Mouse (Mus musculus) adrenal gland, postnatal 4 days (tissue): ENCODE data around the gene Scn1a. TPM values are rescaled to one million over a fixed set of nuclear protein-coding genes. Genes with fewer than 3 reads are reported as not detected.

Source experiments
- DNase-seq, 2 experiments: peaks; one replicate each; pipeline ENCODE4 v3.0.0; 2021 to 2022; ENCODE audit warnings: low spot score in 2 of 2, mixed read lengths in 2 of 2
- long read RNA-seq, 2 experiments: library from polyadenylated mRNA; stranded (forward); transcript quantifications; one replicate each; pipeline ENCODE4 v2.0.0; 2021
- total RNA-seq, 2 experiments: library from RNA; stranded (reverse); gene quantifications; 2 replicates each; pipeline ENCODE4 v1.2.3; 2021

Gene Scn1a
- total RNA-seq, result under 1 TPM; 0.40 to 0.53 TPM
- long read RNA-seq, experiment 1, result 0 reads
- long read RNA-seq, experiment 2, result 0 reads

DNA sequence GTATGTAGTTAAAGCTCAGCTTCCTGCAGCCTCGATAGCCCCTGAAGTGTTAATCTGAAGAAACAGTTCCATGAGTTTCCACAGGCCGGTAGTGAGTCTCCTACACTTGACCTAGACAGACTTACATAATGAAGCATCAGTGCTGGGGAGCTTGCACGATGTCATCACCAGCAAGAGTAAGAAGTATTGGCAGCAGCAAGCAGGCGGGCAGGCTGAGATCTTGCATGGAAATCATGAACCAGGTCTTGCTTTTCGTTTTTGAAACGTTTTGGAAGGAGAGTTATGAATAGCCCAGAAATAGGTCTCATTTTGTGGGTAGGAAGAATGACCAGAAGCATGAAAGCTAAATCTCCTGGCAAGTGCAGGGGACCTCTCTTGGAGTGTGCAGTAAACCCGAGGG lies at the start of gene Scn1a:
TSS of gene Scn1a (minus strand) at position 130 of the 400 bp plus-strand sequence.
- no peak for DNase-seq

DNA sequence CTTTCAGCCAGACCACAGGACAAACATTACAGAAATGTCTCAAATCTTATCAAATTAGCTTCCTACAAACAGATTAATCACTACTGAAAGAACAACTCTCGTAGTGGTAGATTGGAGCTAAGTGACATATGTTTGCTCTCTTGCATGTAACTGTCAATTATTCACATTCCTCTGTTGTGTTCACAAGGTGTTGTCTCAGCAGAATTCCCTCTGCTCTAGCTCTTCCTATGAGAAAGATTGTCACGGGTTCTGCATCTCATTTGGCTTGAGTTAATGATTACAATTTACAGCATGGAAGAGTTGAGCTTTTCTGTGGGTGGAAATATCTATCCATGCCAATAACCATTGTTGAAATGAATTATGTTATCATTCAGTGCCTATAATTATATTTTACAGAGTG lies 37.8 kb upstream of the Scn1a start:
- DNase-seq, result no peak

DNA sequence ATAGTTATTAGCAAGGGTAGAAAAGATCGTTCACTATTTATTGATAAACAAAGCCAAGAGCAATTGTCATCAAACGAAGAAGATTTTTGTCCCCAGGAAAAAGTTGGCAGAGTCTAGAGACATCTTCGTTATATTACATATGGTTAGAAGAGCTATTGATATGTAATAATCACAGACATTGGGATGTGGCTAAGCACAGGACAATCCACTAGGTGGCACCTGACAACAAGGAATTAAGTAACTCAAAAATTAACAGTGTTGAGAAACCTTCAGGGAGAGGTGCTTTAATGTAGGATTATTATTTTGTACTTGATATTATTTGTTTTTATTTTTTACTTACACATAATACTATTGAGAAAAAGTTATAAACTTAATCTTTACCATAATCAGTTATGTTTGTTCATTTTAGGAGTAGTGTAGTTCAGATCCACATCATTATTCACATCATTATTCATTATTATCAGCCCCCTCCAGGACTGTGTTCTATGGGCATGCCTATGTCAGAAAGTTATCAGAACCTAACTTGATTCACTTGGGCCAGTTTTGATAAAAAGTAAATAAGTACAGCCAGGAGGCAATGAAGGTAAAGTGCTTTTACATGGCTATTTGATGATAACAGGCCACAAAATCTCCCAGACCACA lies 32.7 kb upstream of the Scn1a start:
- no peak for DNase-seq

DNA sequence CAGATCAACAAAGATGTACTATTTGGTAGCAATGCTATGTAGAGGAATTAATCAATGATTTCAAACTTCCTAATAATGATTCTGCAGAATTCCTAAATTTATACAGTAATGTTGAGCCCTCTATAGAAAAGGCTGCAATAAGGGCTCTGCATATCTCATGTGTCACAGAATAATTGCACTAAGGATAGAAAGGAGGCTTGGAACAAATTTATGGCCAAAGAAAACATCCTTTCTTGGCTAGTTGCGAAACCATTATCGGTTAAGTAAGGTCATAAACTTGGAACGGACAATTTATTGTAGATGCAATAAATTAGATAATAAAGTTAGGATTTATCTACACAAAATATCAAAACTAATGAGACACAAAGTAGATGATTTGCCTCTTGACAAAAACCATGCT lies 24.8 kb upstream of the Scn1a start:
- no peak for DNase-seq

DNA sequence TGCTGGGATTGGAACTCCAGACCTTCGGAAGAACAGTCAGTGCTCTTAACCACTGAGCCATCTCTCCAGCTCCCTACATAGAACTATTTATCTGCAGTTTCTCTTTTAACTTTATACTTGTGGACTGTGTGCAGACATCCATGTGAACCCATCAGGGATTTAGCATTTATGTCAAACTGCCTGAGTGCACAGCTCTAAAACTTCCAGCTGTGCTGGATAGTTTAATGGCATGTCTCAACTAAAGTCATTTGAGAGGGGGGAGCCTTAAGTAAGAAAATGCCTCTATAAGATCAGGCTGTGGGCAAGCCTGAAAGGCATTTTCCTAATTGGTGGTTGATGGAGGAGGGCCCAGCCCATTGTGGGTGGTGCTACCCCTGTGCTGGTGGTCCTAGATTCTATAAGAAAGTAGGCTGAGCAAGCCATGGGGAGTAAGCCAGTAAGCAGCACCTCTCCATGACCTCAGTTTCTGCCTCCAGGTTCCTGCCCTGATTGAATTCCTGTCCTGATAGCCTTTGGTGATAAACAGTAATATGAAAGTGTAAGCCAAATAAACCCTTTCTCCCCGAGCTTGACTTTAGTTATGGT lies 24.3 kb upstream of the Scn1a start:
- DNase-seq, result no peak

DNA sequence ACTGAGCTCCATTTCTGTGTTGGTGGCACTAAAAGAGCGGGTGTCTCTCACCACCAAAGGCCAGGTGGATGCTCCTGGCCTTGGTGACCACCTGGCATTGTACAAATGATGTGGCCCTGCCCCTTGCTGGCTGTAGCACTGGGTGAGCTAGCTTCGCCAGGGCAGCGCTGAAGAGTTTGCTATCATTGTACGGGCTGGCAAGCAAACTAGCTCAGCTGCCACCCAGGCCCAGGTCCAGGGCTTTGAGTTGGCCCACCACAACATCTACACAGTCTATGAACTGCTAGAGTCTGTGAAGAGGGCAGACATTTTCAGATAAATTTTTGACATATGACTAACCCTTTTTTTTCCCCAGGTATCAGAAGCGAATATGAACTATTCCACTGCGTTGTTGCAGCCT lies 23.3 kb upstream of the Scn1a start:
- no peak for DNase-seq

DNA sequence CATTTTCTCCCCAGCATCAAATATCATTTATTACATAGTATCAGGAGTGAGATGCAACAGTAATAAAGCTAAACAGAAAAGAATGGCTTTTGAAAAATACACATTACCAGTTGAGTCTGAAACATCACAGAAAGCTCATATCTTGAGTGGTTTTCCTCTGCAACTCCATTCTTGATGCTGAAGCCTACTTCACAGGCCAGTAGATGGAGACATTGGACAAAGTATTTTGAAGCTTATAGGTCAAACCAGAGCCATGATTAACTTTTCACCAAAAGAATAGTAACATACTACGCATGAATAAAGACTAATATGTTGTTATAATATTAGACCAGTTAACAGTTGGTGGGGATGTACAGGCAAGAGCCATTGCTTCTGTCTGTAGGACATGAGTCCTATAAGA lies 21.8 kb upstream of the Scn1a start:
- DNase-seq, result no peak

DNA sequence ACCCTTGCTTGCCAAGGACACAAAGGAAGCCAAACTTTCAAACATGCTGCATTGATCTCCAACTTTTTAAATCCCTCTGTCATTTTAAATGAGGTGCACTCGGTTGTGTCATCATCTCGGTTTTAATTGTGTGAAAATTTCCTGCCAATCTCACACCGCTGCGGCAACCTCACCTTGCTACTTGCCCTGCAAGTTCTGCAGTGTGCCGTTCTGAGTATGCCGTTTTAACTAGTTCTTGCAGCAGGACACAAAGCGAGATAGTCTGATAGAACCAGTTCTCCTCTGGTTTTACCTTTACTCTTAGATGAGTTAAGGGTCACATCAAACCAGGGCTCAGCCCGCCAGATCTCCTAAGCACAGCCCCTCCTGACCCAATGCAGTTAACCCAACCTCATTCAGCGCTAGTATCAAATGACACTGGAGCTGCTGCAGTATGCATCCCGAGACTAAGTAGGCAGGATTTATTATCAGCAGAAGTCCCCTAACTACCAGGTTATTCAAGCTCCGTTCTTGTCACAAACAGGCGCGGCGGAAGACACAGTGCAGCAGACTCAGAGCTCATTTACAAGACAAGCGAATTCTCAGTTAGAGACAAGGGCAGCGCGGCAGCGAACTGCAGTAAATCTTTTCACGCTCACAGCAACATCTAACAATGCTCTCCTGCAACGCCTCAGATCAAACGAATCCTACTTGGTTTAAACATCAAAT lies 722 bp downstream of the Scn1a start:
- no peak for DNase-seq

DNA sequence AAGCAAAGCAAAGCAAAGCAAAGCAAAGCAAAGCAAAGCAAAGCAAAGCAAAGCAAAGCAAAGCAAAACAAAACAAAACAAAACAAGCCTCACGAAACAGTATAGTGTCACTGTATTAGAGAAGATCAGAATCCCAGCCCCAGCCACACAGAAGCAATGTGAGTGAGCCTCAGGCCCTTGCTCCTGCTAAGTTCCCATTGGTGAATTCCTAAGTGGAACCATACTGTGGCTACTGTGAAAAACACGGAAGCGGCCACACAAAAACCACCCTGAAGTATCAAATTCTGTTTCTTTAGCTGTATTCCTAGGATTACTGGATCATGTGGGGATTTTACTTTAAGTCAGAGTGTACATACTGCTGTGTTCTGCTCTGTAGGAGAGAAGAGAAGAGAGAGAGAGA lies 4.4 kb downstream of the Scn1a start:
- DNase-seq, result no peak

DNA sequence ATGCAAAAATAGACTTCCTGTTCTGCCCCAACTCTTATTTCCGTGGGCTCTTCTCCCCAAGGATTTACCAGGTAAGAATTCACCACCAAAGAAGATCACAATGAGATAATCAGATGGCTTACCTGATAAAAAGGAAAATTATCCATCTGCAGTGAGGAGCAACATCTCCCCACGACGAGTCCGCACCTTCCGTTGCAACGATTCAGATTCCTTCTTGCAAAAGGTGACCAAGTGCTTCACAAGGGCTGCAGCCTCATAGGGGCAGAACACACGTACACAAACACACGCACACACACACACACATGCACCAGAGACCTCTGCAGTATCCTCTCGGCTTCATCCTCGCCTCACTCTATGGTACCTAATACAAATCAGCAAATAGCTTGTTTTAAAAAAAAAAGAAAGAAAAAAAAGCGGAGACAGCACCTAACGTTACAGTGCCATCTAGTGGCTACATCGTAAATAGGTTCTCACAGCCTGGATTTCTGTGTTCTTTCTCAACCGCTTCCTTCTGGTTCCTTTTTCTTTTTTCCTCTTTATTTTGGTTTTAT lies 30.8 kb downstream of the Scn1a start:
- no peak for DNase-seq

DNA sequence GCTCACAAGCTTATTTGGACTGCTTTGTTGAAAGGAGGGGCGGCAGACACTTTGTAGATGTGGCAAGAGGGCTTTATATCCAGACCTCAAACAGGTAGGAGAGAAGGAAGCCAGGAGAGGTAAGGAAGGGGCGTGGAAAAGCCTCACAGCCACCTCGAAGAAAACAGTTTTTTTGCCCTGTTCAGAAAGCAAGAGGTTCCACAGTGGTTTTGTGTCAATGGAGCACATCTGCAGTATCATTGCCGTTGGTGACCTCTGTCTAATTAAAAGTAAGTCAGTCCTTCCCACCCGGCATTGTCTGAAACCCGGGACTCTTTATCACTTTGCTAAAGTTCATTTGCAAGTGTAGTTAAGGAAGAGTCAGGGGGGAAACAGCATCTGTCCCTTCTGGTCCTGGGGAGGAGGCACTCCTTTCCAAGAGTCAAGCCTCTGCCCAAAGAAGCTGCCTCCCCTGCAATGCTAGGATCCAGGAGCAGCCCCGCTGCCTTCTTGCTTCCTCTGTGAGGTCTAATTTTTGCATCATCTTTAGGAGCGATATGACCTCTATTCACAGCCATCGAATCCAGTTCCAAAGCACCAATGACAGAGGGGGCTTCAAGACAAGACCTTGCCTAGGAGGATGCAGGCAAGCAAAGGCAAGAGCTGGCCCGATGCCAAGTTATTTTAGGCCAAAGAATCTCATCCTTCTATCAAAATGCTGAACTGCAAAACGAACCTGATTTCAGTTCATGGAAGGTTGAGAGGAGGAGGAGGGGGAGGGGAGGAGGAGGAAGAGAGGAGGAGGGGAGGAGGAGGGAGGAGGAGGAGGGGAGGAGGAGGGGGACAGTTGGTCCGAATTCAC lies 31.5 kb downstream of the Scn1a start:
- no peak for DNase-seq

DNA sequence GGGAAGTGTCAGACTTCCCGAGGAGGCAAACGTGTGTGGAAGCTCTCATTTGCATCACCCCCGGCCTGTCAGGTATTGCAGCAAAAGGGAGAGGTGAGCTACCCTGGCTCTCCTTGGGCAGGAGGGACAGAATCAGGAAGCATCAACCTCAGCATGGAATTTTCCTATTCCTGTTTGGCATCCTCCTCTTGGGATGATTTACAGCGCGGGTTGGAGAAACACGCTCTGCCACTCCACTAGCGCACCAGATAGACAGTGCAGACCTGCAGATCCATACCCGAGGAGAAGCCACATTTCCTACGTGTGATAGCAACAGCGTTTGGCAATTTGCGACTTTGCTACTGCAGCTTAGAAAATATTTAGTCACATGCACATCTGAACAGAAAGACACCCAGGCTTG lies 32.2 kb downstream of the Scn1a start:
- DNase-seq, result no peak

DNA sequence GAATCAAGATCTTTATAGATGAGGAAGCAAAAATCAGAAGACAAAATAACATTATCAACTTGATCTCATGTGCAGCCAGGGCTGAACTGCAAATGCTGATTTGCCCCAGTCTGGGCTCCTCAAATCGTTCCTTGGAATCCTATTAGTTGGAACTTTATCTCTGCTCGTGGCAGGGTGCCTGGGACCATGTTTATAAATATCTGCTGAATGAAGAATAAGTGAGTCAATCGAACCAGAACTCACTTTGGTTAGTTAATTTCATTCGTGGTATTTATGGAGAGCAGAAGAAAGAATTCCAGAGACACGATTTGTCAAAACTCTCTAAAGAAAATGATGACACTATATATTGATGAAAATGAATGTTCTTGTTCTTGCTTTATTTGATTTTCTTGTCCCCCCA lies 48.1 kb downstream of the Scn1a start:
- no peak for DNase-seq

DNA sequence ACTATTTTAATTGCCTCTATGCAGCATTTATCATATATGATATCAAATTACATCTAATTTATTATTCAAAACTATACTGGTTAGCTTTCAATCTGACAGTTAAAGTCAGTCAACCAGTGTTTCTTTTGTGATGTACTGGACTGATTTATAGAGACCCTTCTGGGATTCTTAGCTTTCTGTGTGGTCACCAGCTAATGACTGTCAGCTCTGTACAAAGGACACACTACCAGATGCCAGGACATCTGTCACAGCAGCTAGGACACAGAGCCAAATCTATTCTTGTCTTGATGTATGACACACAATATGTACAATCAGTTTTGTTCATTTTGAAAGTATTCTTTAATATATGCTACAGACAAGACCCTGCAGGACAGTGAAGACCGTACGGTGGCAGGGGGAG lies 72.7 kb downstream of the Scn1a start:
- DNase-seq, result no peak

DNA sequence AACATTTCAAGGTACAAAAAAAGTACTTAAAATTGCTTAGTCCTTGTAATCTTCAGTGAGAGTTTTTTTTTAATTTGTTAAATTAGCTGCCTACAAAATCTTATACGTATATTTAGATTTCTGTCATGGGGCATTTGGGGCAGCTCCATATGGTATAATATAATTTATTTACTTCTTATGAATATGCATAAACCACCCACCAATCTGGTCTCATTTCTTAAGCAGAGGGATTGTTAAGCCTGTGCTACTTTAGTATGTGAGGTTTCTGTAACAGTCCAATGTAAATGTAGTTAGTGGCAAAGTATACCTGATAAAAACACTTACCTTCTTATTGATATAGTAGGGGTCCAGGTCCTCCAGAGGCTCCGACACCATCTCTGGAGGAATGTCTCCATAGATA lies 90.0 kb downstream of the Scn1a start:
- no peak for DNase-seq

DNA sequence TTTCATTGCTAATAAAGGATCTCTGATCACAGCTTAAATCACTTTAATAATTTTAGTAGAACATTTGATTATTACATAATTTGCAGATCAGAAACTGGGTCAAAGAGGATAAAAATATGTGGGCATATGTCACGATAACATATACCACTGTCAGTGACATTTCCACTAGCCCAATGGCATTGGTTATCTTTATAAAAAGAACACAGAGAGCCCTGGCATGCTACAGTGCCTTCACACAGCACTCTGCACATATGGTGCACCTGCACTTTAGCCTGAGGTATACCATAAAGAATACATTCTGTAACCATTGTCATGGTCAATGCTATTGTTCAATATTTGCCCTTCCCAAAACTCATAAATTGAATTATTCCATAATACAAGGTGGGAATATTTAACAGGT lies 94.0 kb downstream of the Scn1a start:
- DNase-seq, result no peak

DNA sequence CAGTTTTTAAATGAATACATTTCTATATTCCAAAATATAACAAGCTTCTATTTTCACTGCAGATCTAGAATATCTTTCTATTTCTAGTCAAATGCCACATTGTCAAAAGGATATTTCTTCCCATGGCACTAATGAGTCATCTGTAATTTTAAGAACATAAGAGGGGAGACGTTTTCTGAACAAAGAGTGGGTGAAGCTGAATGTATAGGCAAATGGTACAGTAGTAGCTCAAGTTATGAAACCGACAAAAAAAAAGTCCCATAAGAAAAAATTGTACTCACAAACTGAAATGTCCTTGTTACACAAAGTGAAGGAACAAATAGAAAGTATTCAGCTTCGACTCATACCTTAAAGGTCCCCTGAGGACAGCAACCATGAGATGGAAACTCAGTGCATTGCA lies 94.5 kb downstream of the Scn1a start:
- no peak for DNase-seq

DNA sequence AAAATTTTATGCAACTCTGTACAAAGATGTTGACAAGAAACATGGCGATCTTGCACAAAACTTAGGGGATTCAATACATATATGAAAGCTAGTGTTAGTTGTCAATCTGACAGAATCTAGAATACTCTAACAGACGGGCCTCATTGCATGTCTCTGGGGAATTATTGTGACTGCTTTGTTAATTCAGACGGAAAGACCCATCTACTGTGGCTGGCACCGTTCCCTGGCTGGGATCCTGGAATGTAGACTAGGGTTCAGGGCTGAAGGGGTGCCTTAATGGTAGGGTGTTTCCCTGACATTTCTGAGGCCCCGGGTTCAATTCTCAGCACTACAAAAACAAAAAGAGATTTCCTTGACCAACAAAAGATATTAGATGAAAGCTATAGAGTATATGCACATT lies 103.2 kb downstream of the Scn1a start:
- DNase-seq, result no peak

DNA sequence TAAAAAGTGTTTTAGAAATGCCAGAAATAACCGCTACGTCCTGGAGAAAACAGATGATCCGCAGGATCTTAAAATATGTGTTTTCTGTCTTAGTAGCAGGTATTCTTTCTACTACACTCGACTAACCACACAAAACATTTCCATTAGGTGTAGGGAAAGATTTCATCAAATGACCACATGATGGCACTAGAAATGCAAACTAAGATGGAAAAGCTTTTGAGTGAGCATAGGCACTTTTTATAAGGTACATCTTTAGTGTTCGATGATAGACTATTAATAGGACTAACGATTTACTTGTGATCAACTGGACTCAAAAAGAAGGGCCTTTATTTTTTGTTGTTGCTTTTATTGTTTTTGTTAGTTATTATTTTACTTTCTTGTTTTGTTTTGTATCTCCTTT lies 104.2 kb downstream of the Scn1a start:
- DNase-seq, result no peak

DNA sequence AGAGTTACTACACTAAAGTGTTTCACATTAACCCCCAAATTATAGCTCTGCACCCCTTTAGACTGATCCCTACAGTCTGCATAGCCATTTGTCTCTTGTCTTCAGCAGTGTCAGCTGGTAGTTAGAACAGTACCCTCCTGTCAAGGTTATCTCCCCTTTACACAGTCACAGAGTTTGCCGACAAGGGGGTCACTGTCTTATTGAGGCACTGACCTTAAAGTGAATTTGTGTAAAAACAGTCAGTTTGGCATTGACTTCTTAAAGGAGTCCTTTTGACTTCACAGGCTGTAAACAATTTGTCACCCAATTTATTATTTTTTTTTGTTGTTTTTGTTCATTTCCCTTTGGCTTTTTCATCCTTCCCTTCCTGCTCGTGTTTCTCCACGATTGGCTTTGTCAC lies 168.1 kb downstream of the Scn1a start:
- no peak for DNase-seq
